Mouse (Mus musculus) embryo, embryonic 10.5 days (tissue): Measurements from ENCODE around the gene Vac14.

Experiments
- DNase-seq: peaks from one replicate; pipeline ENCODE4 v3.0.0-alpha.2; 2015; ENCODE audit warnings: low spot score

Gene Vac14

DNA sequence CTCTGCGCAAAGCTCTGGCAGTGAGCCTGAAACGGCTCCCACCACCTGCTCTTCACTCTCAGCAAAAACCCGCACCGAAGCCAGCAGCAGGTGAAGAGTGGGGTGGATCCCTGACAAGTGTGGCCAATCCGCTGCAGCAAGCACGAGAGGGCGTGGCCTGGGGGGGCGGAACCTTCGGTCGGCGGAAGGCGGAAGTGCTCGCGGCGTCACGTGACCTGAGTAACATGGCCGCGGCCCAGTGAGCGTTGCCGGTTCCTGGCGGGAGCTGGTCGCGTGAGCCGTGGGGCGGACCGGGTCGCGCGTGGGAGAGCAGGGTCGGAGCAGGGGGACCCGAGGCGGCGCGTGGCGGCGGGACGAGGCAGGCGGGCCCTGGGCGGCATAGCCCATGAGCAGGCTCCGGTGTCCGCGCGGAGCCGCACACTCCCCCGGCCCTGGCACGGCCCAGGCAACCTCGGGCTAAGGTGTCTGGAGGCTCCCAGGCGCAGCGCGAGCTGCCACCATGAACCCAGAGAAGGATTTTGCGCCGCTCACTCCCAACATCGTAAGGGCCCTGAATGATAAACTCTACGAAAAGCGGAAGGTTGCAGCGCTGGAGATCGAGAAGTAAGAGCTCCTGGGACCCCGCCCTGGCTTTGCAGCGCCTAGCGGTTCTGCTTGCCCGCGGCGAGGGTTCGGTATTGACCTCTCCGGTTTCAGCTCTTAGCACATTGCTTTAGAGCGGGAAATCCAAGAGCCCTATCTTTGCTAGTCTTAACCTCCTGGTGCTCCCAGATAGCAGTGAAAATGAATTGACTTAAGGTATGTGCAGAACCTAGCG, at the start of gene Vac14:
TSS of gene Vac14 (plus strand) at position 195 of the 817 bp plus-strand sequence.
- peak; percentile 98 for DNase-seq

DNA sequence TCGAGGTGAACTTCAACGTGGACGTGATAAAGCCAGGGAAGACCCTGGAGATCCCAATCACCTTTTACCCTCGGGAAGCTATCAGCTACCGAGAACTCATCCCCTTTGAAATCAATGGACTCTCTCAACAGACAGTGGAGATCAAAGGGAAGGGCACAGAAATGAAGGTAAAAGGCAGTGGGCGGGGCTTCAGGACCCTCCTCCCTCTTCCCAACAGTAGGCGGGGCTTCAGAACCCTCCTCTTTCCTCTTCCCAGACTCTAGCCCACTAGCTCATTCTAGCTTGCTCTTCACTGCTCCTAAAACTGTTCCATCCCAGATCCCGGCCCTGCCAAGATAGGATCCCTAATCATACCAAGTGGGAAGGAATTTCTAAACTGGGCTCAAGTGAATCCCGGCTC, 25.7 kb upstream of the Vac14 start:
- no peak for DNase-seq

- no peak for DNase-seq
These were observed 24.2 kb upstream of the Vac14 start for GRCm38 (mm10) chr8:110594164-110594563.

DNA sequence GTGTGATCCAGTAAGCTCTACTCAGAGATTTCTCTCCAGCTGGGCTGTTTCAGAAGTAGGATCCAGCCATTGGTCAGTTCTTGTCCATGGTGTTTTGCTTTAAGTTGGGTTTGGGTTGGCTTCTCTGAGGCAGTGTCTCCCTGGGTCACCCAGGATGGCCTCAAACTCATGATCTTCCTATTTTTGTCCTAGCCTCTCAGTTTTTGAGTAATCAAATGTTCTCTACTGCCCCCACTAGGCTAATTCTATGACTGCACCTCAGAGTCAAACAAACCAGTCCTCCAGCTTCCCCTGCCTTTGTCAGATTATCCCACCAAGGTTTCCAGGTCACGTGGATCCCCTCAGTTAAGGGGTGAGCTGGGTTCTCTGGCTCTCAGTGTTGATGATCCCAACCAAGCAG, 13.8 kb upstream of the Vac14 start:
- peak; percentile 81 for DNase-seq

DNA sequence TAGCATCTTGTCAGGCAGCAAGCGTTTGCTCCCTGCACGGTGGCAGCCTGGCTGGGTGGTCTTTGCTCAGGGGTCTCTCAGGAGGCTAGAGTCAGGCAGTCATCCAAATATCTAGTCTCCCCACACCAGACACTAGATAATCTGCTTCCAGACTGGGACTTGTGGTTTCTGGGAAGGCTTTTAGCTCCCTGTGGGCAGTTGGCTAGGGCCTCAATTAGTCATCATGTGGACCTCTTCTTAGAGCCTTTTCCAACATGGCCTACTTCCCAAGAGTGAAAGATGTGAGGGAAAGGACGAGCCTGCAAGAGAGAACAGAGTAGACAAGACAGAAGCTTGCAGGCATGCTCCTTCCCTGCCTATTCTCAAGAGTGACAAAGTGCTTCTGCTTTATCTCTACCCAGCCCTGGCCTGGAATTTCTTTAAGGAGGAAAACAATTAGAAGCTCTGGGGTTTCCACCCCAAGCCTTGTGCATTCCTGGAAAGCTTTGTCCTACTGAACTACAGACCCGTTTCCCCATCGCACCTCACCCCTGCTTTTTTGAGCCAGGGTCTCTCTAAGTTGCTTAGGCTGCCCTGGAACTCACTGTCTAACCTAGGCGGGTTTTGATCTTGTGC, 12.9 kb upstream of the Vac14 start:
- DNase-seq: no peak

- no peak for DNase-seq
These were observed 2.7 kb upstream of the Vac14 start for GRCm38 (mm10) chr8:110615730-110616129.

DNA sequence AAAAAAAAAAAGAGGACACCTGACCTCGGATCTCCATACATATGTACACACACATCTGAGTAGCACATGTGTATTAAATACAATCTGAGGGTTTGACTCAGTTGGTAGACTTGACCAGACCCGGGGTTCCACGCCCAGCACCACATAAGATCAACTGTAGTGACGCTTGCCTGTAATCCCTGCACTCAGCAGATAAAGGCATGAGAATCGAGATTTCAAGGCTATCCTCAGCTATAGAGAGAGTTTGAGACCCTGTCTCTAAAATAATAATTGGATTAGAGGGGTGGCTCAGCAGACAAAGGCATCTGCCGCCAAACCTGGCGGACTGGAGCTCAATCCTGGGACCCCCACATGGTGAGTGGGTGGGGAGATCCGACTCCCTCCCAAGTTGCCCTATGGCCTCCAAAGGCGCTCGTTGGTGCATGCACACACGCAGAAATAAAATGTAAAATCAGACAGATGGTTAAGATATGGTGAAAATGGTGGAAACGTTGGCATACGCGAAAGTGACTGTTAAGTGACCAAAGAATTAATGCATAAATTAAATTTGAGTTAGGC, 505 bp upstream of the Vac14 start:
- DNase-seq: no peak

DNA sequence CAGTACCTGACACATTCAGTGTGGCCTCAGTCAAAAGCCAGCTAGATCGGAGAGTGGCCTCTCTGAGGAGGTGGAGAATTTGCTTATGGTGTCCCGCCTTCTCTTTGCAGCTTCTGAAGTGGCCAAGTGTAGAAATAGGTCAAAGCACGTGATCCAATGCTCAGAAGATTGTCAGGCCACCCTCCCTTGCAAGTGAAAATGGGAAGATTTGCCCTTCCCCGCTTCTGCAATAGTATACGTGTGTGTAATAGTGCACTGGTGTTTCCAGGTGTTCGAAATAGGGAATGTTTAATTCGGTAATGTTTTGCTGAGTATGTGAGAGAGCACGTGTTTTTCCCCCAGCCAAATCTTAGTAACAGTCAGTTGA, 806 bp downstream of the Vac14 start:
- peak; percentile 6 for DNase-seq

GRCm38 (mm10) chr8:110619919-110620318, 1.5 kb downstream of the Vac14 start:
- DNase-seq: no peak

DNA sequence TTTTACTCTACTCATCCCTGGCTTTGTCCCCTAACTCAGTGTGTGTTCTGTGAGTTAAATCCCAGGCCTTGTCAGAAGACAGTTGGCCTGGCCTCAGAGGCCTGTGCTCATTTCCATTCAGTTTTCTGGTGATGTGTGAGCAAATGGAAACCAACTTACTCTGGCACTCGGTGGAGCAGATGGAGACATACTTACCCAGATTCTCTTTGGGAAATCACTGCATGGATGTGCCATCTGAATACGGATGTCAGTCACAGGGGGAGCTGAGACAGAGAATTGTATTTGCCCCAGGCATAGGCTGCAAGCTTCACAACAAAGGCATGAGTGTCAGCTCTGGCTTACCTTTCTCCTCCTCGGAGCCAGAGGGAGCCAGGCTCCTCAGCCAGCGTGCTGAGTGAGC, 8.0 kb downstream of the Vac14 start:
- no peak for DNase-seq

GRCm38 (mm10) chr8:110629245-110630063, 11.1 kb downstream of the Vac14 start:
- peak; percentile 74 for DNase-seq

- no peak for DNase-seq
These were observed 11.7 kb downstream of the Vac14 start for GRCm38 (mm10) chr8:110630079-110630478.

DNA sequence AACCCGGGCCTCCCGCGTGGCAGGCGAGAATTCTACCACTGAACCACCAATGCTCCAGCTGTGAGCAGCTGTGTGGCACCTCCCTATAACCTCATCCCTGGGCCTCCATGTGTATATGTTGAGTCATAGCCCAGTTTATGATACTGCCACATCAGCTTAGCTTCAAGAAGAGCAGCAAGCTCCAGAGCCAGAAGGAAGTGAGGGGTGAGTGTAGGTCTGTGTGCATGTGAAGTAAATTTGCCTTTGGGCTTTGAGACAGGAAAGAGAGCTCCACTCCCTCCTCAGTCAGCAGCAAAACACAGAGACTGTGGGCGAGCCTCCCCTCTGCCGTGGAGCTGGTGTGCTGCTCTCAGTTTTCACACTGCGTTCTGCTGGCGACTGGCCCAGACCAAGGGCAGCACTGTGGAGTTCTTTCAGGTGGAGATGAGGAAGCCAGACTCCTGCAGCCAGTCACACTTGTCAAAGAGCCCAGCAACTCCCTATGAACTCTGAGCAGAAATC, 12.2 kb downstream of the Vac14 start:
- DNase-seq: no peak

DNA sequence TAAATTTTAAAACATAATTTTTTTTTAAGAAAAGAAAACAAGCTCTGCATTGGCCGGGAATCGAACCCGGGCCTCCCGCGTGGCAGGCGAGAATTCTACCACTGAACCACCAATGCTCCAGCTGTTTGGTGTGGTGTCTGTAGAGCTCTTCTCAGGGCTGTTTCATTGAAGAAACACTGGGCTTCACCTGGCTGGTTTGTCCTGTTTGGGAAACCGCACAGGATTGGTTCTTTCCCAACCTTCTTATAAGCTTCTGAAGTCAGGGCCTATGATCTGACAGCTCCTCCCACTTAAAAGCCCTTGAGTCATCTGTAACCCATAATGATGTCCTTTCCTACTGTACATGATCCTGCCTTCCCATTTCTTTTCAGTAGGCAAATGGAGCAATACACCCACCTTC, 12.8 kb downstream of the Vac14 start:
- DNase-seq: no peak

DNA sequence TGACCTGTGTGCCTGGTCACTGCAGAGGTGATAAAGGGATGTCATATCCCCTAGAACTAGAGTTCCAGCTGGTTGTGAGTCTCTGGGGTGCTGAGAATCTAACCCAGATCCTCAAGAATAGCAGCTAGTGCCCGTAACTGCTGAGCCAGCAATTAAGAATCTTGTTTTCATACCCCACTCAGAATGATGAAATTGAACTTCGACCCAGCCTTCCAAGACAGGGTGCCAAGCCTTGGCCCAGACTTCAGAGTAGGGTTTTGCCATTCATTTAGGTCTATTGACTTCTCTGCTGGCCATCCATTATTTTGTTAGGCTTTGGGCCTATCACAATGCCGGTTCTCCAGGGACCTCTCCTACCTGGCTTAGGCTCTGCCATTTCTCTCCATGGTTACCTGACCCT, 15.4 kb downstream of the Vac14 start:
- no peak for DNase-seq

- DNase-seq: no peak
These were observed 17.8 kb downstream of the Vac14 start for GRCm38 (mm10) chr8:110636182-110636581.

DNA sequence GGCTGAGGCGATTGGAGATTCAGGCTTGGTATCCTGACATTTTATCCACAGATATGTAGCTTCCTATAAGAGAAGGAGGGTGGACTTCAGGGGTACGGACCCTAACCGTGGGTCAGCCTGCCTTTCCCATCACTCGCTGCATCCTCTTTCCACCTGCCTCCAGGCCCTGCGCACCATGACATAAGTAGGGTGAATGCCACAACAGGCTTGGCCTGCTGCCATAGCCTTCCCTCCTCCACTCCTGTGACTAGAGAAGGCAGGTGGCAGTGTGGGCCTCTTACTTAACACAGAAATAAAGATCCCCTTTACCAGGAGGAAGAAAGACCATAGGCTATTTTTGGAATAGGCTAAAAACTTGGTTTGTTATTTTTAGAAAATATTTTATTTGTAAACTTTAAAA, 23.9 kb downstream of the Vac14 start:
- no peak for DNase-seq

DNA sequence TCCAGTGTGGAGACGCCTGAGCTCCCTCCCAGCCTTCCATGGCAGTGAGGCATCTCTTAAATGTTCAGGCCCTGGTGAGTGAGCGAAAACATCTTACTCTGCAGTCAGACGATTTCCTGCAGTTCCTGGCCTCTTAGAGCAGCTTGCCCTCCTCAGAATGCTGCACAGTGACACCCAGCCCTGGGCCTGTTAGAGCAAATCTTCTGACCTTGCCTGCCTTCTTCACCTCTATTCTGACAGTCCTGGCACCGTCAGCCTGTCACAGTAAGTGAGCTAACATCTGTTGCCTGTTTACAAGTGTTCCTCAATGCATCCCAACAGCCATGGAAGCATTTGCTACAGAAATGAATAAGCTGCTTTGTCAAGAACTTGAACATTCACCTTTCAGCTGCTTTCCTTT, 24.8 kb downstream of the Vac14 start:
- DNase-seq: no peak

DNA sequence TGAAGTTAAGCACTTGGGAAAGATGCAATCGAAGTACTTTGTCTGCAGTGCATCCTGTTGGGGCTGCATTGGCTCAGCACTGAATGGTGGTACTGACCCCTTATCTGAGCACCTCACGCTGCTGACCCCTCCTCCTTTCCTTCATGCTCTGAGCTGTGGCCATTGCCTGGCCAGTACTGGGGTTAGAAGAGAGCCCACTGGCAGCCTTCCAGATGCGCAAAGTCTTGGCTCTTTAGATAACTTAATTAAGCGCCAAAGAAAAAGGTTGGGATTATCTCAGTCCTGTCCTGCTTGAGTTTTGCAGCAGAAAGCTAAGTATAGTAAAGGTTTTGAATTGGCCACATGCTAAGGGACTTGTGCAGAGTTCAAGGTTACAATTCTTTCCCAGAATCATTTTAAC, 26.0 kb downstream of the Vac14 start:
- no peak for DNase-seq

GRCm38 (mm10) chr8:110644901-110645300, 26.5 kb downstream of the Vac14 start:
- DNase-seq: no peak

DNA sequence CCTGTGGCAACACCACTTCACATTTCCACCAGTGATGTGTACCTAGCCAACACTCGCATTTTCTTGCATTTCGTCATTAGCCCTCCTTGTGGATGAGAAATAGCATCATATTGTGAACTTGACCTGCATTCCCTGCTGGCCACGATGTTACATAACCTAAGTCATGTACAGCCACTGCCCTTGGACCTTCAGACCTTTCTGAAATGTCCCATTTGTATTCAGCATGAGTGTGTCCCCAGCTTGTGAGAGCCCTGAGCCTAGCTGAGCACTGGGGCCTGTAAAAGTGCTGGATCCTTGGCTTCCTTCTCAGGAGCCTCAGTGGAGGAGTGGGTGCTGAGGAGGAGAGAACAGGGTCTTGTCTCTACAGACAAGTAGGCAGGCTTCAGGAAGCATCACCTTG, 27.0 kb downstream of the Vac14 start:
- DNase-seq: no peak

DNA sequence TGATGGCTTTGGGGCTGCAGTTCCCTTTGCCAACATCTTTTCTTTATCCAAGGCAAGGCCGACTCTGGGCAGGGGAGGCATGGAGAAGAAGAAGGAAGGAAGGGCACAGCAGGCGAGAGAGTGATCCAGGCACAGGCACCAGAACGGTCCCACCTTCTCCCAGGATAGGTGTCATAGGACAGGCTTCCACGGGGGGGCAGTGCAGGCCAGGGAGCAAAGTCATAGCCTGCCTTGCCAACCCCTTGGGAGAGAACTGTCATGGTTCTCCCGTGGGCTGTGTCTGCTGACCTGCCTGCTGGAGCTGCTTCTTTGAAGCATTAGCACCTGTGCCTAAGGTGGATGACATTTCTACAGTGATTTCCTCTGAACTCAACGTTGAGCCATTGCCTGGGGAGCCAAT, 27.7 kb downstream of the Vac14 start:
- peak; percentile 57 for DNase-seq
